Mouse (Mus musculus) intestine, embryonic 16.5 days (tissue): ENCODE data around the gene Dkc1. TPM values are rescaled to one million over a fixed set of nuclear protein-coding genes. Genes with fewer than 3 reads are reported as not detected.

ENCODE experiments used
- ATAC-seq: fragments of 200-750 bp; cut with Nextera tagmentation; 2 replicates; pipeline ENCODE4 v1.8.0; 2017; ENCODE audit warnings: moderate TSS enrichment, moderate library complexity
- H3K27ac ChIP-seq: fragments of 300-500 bp; sonication (generic); 2 replicates; pipeline ENCODE4 v1.5.1; 2014; ENCODE audit warnings: mild to moderate bottlenecking, low read length
- H3K27me3 ChIP-seq: fragments of 300-500 bp; sonication (generic); replicated peaks from 2 replicates; pipeline ENCODE4 v1.6.1; 2014; ENCODE audit warnings: low read length, control low read depth, mixed read lengths; ENCODE audit not compliant: control insufficient read depth, insufficient read depth
- H3K36me3 ChIP-seq: fragments of 300-500 bp; sonication (generic); 2 replicates; pipeline ENCODE4 v1.6.1; 2014; ENCODE audit warnings: low read length, control low read depth; ENCODE audit not compliant: control insufficient read depth, insufficient read depth
- H3K4me1 ChIP-seq: fragments of 300-500 bp; sonication (generic); 2 replicates; pipeline ENCODE4 v1.6.1; 2014; ENCODE audit warnings: low read length, control low read depth, mixed read lengths; ENCODE audit not compliant: control insufficient read depth, insufficient read depth
- H3K4me2 ChIP-seq: fragments of 300-500 bp; sonication (generic); 2 replicates; pipeline ENCODE4 v1.6.1; 2014; ENCODE audit warnings: low read depth, low read length, control low read depth
- H3K4me3 ChIP-seq: fragments of 300-500 bp; sonication (generic); 2 replicates; pipeline ENCODE4 v1.5.1; 2014; ENCODE audit warnings: mild to moderate bottlenecking, low read length
- H3K9ac ChIP-seq: fragments of 300-500 bp; sonication (generic); 2 replicates; pipeline ENCODE4 v1.6.1; 2014; ENCODE audit warnings: low read depth, low read length
- H3K9me3 ChIP-seq: fragments of 300-500 bp; sonication (generic); 2 replicates; pipeline ENCODE4 v1.6.1; 2016; ENCODE audit warnings: low read length, control low read depth; ENCODE audit not compliant: control insufficient read depth
- WGBS: fragments of 180-500 bp; shearing (Covaris S2); extraction: QIAGEN DNeasy Blood & Tissue Kit; methylation state at CpG from one replicate; pipeline ENCODE4 v1.1.7; 2014; 5-methylcytosine and 5-hydroxymethylcytosine counted together
- polyA plus RNA-seq: library from polyadenylated mRNA; unstranded; fragments of >200 nt; fragmentation: Nextera tagmentation; extraction: Ambion mirVana; gene quantifications from 2 replicates; pipeline ENCODE4 v1.2.1, GENCODE M21; 2015

The Dkc1 gene
- polyA plus RNA-seq, 1 experiment from 2014 or later: 127 TPM

- no peaks in the 10 kb centered on the region for H3K9me3 ChIP-seq
- no peaks in the 10 kb centered on the region for H3K4me1 ChIP-seq
- no peaks in the 10 kb centered on the region for H3K27me3 ChIP-seq
- H3K9ac ChIP-seq: peak overlapping the region; percentile 76
- H3K4me2 ChIP-seq: peak overlapping the region; percentile 54
- no peaks in the 10 kb centered on the region for H3K36me3 ChIP-seq
- H3K4me3 ChIP-seq: peak overlapping the region; percentile 59
- 13% methylated on average over 23 of the region's 23 CpGs for WGBS
- 0 out of 2 replicates have a peak, but pooled peaks have one; percentile 2 for ATAC-seq
- H3K27ac ChIP-seq: peak overlapping the region; percentile 57
Measured at GRCm38 (mm10) chrX:75096163-75096770, 613 bp downstream of the Dkc1 start.

- Histone ChIP-seq H3K9me3 (no peaks in the 10 kb centered on the region), H3K36me3 (no peaks in the 10 kb centered on the region), H3K27me3 (no peaks in the 10 kb centered on the region), H3K4me1 (no peaks in the 10 kb centered on the region), H3K27ac (no peak overlapping the region), H3K4me3 (no peak overlapping the region), H3K9ac (no peak overlapping the region), H3K4me2 (no peak overlapping the region)
- WGBS: 89% methylated on average over 8 of the region's 8 CpGs
- ATAC-seq: no peak
Measured at GRCm38 (mm10) chrX:75098799-75099198, 3.1 kb downstream of the Dkc1 start.

- H3K9me3 ChIP-seq: no peaks in the 10 kb centered on the region
- WGBS: 90% methylated on average over 6 of the region's 6 CpGs
Measured at GRCm38 (mm10) chrX:75102293-75102692, 6.6 kb downstream of the Dkc1 start.

GRCm38 (mm10) chrX:75115550-75115949, 19.9 kb downstream of the Dkc1 start:
- ATAC-seq: no peak
- Histone ChIP-seq H3K27ac (no peak overlapping the region), H3K36me3 (no peaks in the 10 kb centered on the region), H3K9me3 (no peaks in the 10 kb centered on the region), H3K27me3 (no peaks in the 10 kb centered on the region), H3K4me2 (no peak overlapping the region), H3K4me3 (no peak overlapping the region), H3K9ac (no peak overlapping the region), H3K4me1 (no peaks in the 10 kb centered on the region)

More at GRCm38 (mm10) chrX:75102293-75102692, 6.6 kb downstream of the Dkc1 start:
- H3K4me2 ChIP-seq: no peak overlapping the region
- no peak overlapping the region for H3K9ac ChIP-seq
- ATAC-seq: no peak
- no peak overlapping the region for H3K4me3 ChIP-seq
- no peak overlapping the region for H3K27ac ChIP-seq
- H3K36me3 ChIP-seq: no peaks in the 10 kb centered on the region
- H3K4me1 ChIP-seq: no peaks in the 10 kb centered on the region
- no peaks in the 10 kb centered on the region for H3K27me3 ChIP-seq

GRCm38 (mm10) chrX:75125606-75126005, 30.0 kb downstream of the Dkc1 start:
- no peak overlapping the region for H3K9ac ChIP-seq
- no peak overlapping the region for H3K4me2 ChIP-seq
- no peak overlapping the region for H3K4me3 ChIP-seq
- peak; percentile 48; the same call in 1 of the 2 replicates for ATAC-seq
- H3K27me3 ChIP-seq: no peaks in the 10 kb centered on the region
- H3K27ac ChIP-seq: no peak overlapping the region
- peaks cover 2% of the 10 kb centered on the region; the same call in 1 of the 2 replicates for H3K4me1 ChIP-seq
- H3K36me3 ChIP-seq: no peaks in the 10 kb centered on the region
- H3K9me3 ChIP-seq: no peaks in the 10 kb centered on the region
- WGBS: 66% methylated on average over 3 of the region's 3 CpGs

- peaks cover 2% of the 10 kb centered on the region; the same call in 1 of the 2 replicates for H3K4me1 ChIP-seq
- no peak overlapping the region for H3K4me3 ChIP-seq
- no peaks in the 10 kb centered on the region for H3K36me3 ChIP-seq
- no peak overlapping the region for H3K4me2 ChIP-seq
- no peak overlapping the region for H3K9ac ChIP-seq
- H3K27ac ChIP-seq: no peak overlapping the region
- H3K9me3 ChIP-seq: no peaks in the 10 kb centered on the region
- ATAC-seq: no peak
- H3K27me3 ChIP-seq: no peaks in the 10 kb centered on the region
Measured at GRCm38 (mm10) chrX:75126893-75127292, 31.2 kb downstream of the Dkc1 start.

- H3K9ac ChIP-seq: no peak overlapping the region
- H3K9me3 ChIP-seq: no peaks in the 10 kb centered on the region
- peak; percentile 49 for ATAC-seq
- H3K4me2 ChIP-seq: peak overlapping the region; percentile 11; the same call in 1 of the 2 replicates
- H3K36me3 ChIP-seq: no peaks in the 10 kb centered on the region
- peaks cover 2% of the 10 kb centered on the region; the same call in 1 of the 2 replicates for H3K4me1 ChIP-seq
- H3K4me3 ChIP-seq: no peak overlapping the region
- H3K27ac ChIP-seq: peak overlapping the region; percentile 23; the same call in 1 of the 2 replicates
- no peaks in the 10 kb centered on the region for H3K27me3 ChIP-seq
Measured at GRCm38 (mm10) chrX:75128333-75128980, 32.8 kb downstream of the Dkc1 start.

- Histone ChIP-seq H3K9me3 (no peaks in the 10 kb centered on the region), H3K36me3 (no peaks in the 10 kb centered on the region), H3K27ac (no peak overlapping the region; the same call in 1 of the 2 replicates), H3K9ac (no peak overlapping the region; the same call in 1 of the 2 replicates), H3K4me3 (peak overlapping the region; percentile 22), H3K4me2 (peak overlapping the region; percentile 30), H3K27me3 (no peaks in the 10 kb centered on the region), H3K4me1 (peaks cover 2% of the 10 kb centered on the region; the same call in 1 of the 2 replicates)
- no peak for ATAC-seq
- WGBS: 67% methylated on average over 2 of the region's 2 CpGs
Measured at GRCm38 (mm10) chrX:75129474-75129873, 33.8 kb downstream of the Dkc1 start.

GRCm38 (mm10) chrX:75130467-75131160, 35.0 kb downstream of the Dkc1 start, which contains the start of gene Mpp1:
Mpp1 (minus strand) TSS chrX:75131016.
- H3K9me3 ChIP-seq: no peaks in the 10 kb centered on the region
- H3K4me2 ChIP-seq: peak within 1 kb of the TSS; percentile 46
- ATAC-seq: peak; percentile 98
- peak within 1 kb of the TSS; percentile 61 for H3K4me3 ChIP-seq
- peak within 1 kb of the TSS; percentile 77 for H3K9ac ChIP-seq
- H3K4me1 ChIP-seq: peaks cover 2% of the 10 kb centered on the region; the same call in 1 of the 2 replicates
- WGBS: 15% methylated on average over 33 of the region's 36 CpGs
- H3K36me3 ChIP-seq: no peaks in the 10 kb centered on the region
- peak within 1 kb of the TSS; percentile 82 for H3K27ac ChIP-seq
- no peaks in the 10 kb centered on the region for H3K27me3 ChIP-seq
